Mouse (Mus musculus) spleen, postnatal 14 days (tissue): ENCODE measurements around the gene Lrrc10b.

ENCODE experiments used
- DNase-seq, 2 experiments: peaks; one replicate each; pipeline ENCODE4 v3.0.0; 2021 to 2022; ENCODE audit warnings: low spot score in 2 of 2

Lrrc10b gene

DNA sequence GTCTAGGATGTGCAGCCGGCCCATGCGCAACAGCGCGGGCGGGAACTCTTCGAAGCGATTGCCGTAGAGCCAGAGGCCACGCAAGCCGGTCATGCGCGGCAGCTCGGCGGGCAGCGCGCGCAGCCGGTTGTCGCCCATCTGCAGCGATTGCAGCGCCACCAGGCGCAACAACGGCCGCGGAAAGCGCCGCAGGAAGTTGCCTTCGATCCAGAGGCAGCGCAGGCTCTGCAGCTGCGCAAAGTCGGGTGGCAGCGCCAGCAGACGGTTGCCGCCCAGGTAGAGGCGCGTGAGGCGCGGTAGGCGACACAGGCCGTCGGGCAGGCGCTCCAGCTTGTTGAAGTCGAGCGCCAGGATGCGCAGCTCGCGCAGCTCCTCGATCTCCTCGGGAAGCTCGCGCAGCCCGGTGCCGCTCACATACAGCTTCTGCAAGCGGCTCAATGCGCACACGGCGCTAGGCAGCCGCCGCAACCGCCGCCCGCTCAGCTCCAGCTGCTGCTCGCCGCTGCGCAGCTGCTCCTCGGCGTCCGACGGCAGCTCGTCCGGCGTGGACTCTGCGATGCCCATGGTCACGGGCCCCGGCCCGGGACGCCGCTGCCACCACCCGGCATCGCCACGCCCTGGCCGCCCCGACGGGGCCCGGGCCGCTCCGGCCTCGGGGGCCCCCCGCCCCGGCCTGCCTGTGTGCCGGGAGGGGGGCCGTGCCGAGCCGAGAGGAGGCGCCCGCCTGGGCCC, at the start of gene Lrrc10b:
TSS of gene Lrrc10b (minus strand) at position 722 of the 732 bp plus-strand sequence.
- peak; percentile 14 to 33 for DNase-seq

DNA sequence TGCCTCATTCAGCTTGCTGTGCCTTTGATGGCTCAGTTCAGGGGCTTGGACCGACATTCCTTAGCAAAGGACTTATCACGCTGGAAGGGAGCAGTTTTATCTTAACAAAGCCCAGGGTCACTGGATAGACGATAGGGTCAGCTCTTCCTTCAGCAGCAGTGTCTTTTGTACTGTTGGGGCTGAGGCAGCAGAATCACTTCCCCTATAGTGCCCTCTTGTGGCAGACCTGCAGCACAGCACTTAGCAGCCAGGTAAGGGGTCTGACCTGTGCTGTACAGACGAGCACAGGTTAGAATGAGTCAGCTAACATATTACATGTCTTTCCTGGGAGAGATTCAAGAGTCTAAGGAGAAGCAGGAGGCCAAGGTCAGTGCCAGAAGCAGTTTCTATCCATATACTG, 45.3 kb upstream of the Lrrc10b start:
- DNase-seq, result peak in 1 of 2 experiments; percentile 43

DNA sequence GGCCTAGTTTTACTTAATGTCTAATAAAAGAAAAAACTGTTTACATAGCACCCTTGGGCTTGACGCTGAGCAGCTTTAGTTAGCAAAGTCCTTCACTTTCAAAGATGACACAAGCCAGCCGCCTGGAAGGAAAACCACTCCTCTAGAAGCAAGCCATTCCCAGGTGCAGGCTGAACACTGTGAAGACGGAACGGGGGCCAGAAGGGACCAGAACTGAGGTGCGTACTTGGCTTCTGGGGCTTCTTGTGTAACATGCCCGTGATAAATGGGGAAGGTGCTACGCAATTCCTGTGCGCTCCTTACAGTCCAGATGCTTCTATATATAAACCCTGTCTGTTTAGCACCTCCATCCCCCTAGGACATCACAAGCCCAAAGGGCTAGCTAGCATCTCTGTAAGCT, 43.3 kb upstream of the Lrrc10b start:
- DNase-seq, result no peak

DNA sequence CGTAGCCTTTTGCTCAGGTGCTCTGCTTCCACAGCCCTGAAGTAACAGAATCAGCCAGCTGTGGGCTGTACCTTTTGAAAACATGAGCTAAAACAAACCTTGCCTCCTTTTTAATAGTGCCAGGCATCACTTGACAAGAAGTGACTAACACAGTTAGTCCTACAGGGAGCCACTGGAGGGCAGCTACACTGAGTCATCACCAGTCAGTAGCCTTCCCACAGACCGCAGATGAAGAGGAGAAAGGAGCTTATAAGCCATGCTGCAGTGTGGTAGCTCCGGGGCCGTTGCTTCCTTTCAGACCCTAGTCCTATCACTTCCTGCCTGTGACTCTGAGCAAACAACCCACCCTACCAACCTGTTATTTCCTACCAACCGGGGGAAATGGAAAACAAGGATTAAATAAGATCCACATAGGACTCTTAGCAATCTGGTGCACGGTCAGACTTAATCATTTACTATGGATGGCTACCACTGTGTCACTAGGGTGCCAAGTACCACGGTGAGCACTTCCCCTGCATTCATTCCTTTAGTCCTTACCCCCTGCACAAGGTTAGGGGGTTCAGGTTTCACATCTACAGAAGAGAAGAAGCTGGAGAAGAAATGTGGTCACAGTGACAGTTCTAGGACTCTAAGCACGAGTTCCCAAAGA, 40.4 kb upstream of the Lrrc10b start:
- no peak for DNase-seq

DNA sequence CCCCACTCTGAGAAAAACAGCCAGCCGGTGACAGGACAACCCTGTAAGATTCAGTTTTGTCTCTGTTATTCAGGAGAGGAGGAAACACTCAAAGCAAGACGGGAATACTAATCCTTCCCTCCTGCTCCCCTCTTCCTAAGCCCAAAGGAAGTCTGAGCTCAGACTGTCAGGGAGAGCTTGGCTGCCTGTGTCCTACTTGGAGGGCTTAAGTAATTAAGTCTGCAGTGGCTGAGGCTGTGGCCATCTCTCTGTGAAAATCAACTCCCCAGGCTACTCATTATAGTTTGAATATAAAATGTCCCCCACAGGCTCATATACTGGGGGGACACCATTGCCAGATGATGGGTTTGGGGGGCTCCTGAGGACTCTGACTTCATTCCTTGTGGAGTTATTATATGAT, 39.7 kb upstream of the Lrrc10b start:
- no peak for DNase-seq

DNA sequence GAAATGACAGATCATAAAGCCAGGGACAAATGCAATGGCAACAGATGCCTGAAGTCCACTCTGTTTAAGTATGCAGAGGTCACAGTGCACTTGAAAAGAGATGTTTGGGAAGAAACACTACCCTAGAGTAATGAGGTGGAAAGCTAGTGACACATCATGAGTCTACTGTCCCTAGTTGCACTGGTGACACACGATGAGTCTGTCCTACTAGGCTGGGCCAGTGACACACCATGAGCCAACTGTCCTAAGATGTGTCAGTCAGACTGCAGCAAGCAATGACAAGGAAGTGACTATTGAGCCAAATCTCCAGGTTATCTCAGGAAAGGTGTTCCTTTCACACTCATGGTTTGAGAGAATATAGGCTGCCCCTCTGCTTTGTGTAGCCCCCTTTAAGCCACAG, 38.4 kb upstream of the Lrrc10b start:
- no peak for DNase-seq

DNA sequence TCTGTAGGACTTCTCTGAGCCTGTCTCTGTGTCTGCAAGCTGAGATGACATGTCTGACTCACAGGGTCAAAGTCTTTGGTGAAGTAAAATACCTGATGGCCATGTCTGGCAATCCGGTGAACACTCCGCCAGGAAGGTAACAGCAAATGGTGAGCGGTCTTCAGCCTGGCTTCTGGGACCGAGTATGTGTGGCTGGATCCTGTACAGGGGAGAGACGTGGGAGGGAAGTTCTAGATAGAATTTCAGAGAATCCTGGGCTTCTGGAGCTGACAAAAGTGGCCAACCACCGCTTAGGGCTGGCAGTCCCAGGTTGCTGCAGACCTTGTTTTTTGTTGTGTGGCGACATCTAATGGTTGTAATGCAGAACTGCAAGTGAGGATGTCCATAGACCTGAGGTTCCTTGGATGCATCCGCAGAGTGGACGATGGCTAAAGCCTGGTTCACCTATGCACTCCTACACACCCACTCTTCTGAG, 29.0 kb upstream of the Lrrc10b start:
- peak in 1 of 2 experiments; percentile 28 for DNase-seq

DNA sequence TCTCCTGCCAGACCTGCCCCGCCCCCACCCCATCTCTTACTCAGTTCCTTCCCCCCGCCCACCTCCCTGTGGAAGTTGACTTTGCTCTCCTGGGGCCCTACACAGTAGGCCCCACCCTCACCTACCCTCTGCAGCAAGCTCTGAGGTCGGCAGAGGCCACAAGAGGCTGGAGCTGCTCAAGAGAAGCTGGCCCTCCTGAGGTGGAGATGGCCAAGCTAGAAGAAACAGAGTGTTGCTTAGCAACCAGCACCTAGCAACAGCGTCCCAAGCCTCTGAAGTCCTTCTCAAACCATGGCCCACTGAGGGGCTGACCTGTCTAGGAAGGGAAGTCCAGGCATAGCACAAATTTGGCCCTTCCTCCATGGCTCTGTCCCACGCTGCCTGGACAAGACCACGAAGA, 25.4 kb upstream of the Lrrc10b start, which contains the start of gene Ppp1r32:
TSS of gene Ppp1r32 (minus strand) at position 226 of the 400 bp plus-strand sequence.
- DNase-seq, result no peak

DNA sequence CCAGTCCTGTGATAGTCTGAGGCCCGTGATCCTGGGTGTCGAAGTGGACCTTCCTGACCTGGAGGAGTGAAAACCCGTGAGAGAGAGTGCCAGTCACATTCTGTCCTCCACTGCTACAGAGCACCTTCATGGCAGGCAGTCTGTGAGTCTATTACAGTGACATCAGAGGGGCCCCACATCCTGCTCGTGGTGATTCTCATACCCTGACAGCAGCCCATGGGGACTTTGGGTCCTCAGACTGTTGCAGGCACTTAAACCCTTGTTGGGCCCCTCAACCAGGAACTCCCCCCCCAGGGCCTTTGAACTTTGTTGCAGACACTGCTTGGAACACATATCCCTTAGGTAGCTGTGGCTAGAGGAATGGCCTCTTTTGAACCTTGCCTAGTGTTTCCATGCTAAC, 22.3 kb upstream of the Lrrc10b start:
- DNase-seq, result no peak

DNA sequence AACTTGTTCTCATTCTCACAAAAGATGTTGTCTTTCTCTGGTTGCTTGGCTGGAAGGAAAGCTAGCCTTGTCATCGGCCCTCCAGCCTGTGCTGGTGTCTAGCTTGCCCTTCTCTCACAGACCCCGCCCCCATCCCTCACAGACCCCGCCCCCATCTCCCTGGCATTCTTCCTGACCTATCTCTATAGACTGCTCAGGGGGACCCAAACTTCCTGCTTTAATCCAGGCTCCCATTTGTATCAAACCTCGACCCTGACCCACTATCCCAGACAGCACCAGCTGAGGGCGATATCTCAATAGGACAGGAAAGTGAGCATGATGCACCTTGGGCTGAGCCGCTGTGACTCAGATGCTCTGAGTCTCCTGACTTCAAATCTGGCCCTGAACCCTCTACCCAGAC, 16.5 kb upstream of the Lrrc10b start:
- no peak for DNase-seq

DNA sequence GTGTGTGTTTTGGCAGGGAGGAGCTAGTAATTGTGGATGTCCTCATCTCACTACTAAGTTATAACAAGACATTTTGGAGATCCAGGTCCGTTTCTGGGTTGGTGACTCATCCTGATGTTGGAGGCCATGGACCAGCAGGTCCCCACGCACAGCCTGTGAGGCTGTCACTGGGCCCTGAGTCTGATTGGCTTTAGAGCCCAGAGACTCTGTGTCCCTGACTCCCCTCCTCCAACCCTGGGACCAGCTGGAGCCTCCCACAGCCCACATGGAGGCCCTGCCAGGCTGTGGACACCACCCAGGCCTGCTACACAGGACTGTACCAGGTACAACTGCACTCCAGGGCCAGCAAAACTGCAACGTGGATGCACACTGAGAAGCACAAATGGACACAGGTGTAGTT, 15.7 kb upstream of the Lrrc10b start:
- DNase-seq, result no peak

DNA sequence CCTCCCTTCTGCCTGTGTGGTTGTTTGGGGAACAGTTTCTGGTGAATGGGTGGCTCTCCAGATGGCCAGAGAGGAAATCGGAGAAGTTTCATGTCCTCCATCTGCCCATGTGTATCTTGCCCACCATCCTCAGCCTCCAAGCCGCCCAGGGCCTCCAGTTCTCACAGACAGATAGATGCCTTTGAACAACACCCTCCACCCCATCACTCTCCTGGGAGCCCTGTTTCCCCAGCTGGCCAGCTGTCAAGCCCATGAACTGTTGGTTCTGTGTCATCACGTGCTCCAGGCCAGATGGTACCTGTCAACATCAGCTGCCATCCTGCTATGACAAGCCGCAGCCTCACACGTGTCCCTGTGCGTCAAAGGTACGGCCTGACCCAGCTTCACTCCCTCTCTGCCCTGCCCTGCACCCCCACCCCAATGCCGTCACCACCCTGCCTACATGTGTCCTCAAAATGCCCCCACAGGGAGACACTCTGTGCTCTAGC, 11.9 kb upstream of the Lrrc10b start:
- DNase-seq, result no peak

DNA sequence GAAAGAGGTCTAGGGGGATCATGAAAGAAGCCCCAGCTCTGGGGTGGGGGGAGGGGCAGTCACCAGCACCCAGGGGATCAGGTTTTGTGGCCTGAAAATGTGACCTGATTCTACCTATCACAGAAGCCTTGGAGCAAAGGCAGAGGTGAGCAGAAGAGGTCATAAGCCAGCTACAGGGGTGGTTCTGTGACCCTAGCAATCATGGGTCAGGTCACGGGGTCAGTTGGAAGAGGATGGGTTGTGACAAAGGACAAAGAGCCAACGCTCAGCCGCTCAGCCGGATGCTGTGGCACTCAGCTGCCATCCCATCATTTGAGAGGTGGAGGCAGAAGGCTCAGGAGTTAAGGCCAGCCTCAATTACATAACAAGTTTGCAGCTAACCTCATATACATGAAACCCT, 7.2 kb upstream of the Lrrc10b start:
- DNase-seq, result no peak

DNA sequence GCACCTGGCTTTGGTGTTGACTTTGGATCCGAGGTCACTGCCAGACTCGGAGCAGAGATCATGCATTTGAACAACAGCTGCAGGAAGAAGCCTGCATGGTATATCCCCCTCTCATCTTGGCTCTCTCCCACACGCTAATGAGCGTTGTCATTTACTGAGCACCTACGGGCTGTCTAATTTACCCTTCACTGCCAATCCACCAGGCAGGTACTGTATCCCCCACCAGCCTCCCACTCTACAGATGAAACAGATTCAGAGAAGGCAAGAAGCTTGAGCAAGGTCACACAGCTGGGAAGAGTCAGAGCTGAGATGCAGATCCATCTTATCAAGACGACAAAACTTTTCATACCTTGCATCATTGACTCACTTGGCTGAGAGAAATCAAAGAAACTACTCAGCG, 4.3 kb upstream of the Lrrc10b start:
- no peak for DNase-seq

DNA sequence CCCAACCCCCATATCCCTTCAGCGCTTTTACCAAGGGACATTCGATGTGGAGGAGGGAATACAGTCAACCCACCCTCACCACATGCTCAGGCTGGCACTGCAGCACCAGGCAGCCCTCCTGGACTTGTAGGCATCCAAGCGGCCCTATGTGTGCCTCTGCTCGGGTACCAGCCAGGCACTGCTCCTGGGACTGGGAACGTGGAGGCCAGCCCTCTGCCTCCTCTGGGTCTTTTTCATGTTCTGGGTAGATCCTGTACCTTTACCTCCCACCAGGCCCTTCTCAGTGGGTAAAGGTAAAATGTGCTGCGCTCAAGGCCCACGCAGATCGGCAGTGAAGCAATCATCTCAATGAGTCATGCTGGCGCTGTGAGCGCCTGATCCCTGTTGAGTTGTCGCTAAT, 2.6 kb upstream of the Lrrc10b start:
- DNase-seq, result no peak

DNA sequence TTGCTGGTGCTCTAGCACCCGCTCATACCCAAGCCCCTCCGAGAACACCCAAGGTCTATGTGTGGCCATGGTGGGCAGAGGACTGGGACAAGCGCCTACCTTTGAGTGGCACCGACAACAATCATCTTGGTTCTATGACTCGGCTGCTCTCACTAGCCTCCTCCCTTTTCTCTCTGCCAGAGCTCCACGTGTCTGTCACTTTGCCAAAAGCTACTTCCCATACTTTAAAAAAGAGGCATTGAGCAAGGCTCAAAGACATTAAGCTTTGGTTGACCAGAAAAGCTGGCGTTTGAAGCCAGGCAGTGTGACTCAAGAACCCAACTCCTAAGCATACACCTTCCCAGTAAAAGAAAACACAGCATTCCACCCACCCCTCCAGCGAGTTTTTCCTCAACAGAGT, 823 bp upstream of the Lrrc10b start:
- DNase-seq, result no peak

DNA sequence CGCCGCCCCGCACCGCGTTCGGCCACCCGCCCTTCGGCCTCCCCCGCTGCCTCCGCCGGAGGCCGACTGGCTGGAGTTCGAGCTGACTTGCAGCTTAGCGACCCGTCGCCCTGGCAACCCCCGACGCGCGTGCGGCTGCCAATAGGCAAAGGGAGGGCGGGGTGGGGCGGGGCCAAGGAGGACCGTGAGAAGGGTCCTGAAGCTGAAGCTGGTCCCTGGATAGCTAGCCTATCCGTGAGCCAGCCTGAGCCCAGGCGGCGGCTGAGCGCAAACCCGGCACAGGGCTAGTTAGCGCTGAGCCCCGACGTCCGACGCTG, 169 bp upstream of the Lrrc10b start:
- peak in 1 of 2 experiments; percentile 11 for DNase-seq

DNA sequence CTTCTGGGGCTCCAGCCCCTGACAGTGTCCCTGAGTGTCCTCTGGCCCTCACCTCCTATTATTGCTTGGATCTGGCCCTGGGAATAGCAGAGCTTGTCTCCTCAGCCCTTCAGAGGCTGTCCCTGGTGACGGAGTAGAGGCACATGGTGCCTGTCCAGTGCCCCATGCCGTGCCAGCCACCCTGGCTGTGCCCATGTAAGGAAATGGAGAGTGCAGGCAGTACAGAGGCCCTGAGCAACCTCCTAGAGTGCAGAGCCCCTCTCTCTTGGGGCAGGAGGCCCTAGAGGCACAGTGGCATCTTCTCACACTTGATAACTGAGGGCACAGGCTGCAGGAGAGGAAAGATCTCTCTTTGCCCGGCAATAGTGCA, 1.9 kb downstream of the Lrrc10b start:
- no peak for DNase-seq

DNA sequence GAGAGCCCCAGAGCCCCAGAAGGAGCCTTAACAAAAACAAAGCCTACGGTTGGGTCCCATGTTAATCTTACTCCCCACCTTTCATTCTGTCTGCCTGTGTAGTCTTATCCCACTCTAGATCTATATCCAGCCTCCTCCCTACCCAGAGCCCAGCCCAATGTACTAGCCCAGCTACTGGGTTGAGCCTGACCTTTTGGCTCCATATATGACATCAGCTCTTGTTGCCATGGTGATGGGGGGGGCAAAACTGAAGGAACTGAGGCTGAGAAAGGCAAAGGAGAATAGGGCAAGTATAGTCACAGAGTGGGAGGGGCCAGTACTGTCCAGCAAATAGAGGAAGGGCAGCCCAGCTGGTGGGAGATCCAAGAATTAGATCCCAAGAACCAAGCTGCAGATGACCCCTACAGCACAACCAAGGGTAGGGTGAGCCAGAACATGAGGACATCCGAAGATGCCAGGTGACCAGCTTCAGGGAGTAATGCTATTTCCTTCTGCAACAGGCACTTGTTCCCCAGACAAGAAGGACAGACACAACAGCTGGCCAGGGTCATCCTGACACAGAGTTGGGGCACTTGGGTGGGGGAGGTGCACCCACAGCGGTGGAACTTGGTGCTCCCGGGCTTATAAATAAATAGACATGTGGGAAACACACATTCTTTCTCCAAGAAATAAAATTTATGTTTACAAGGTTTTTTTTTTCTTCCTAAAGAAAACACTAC, 2.4 kb downstream of the Lrrc10b start:
- no peak for DNase-seq

DNA sequence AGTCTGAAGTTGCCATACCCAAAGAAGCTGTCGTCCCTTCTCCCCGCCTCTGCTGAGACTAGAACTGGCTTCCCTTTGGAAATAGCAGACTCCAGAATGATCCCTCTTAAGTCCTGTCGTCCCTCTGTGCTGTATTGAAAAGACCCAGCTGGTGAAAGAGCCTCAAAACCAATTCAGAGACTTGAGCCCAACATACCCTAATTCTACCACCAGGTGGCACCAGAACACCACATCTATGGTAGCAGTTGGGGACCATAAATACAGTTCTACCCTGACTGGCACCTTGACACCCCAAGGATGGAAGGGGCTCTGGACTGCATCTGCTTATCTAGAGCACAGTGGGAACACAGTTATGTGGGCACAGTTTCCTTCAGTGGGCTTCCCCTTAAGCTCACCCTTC, 7.6 kb downstream of the Lrrc10b start:
- peak in 1 of 2 experiments; percentile 66 for DNase-seq

DNA sequence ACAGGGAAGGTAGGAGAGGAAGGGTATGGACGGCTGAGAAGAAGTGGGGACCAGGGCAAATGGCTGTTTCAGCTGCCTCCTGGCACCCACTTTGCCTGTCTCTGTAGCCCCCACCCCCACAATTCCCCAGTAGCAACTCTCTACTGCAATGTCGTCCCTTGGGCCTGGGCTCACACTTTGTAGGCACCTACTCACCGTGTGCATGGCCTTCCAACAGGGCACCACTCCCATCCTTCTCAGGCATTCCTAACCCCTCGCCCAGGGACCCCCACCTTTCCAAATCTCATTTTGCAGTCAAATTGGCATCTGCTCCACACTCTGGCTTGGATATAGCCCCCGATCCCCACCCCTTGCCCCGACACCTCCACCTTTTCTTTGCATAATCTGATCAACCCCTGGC, 8.1 kb downstream of the Lrrc10b start:
- DNase-seq, result no peak

DNA sequence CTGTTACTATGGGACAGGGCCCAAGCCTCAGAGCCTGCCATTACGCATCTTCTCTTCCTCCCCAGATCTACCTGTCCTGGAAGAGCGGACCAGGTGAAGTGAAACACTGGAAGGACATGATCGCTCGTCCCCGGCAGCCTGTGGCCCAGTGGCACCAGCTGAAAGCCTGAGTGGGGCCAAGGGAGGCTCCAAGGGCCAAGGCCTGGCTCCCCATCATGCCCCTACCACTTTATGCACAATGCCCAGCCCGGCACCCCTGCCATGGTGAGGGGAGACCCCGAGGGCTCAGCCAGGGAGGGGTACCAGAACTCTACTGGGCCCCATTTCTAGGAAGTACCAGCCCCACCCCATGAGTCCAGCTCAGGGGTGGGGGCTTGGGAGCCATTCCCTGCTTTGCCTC, 9.0 kb downstream of the Lrrc10b start:
- DNase-seq, result no peak
